Mouse (Mus musculus) neural tube, embryonic 14.5 days (tissue): ENCODE data around the gene Robo4. TPM values are rescaled to one million over a fixed set of nuclear protein-coding genes. Genes with fewer than 3 reads are reported as not detected.

Source experiments
- ATAC-seq: fragments of 200-750 bp; cut with Nextera tagmentation; 2 replicates; pipeline ENCODE4 v1.8.0; 2017; ENCODE audit warnings: low read depth, mild to moderate bottlenecking, moderate TSS enrichment, moderate library complexity
- H3K27ac ChIP-seq: fragments of 300-500 bp; sonication (generic); 2 replicates; pipeline ENCODE4 v1.5.1; 2014; ENCODE audit warnings: low read depth, mild to moderate bottlenecking, control low read depth, low read length, moderate library complexity, mixed read lengths
- H3K27me3 ChIP-seq: fragments of 300-500 bp; sonication (generic); 2 replicates; pipeline ENCODE4 v1.6.1; 2014; ENCODE audit warnings: low read length; ENCODE audit not compliant: control insufficient read depth, insufficient read depth
- H3K36me3 ChIP-seq: fragments of 300-500 bp; sonication (generic); 2 replicates; pipeline ENCODE4 v1.6.1; 2014; ENCODE audit warnings: low read length, mixed read lengths; ENCODE audit not compliant: control insufficient read depth, insufficient read depth
- H3K4me1 ChIP-seq: fragments of 300-500 bp; sonication (generic); 2 replicates; pipeline ENCODE4 v1.6.1; 2014; ENCODE audit warnings: low read length; ENCODE audit not compliant: control insufficient read depth, insufficient read depth
- H3K4me2 ChIP-seq: fragments of 300-500 bp; sonication (generic); 2 replicates; pipeline ENCODE4 v1.6.1; 2014; ENCODE audit warnings: mild to moderate bottlenecking, low read depth, low read length, control low read depth
- H3K4me3 ChIP-seq: fragments of 300-500 bp; sonication (generic); 2 replicates; pipeline ENCODE4 v1.5.1; 2014; ENCODE audit warnings: low read depth, low read length, control low read depth, mixed read lengths
- H3K9ac ChIP-seq: fragments of 300-500 bp; sonication (generic); replicated peaks from 2 replicates; pipeline ENCODE4 v1.6.1; 2014; ENCODE audit warnings: low read depth, mild to moderate bottlenecking, control low read depth, low read length, mixed read lengths
- H3K9me3 ChIP-seq: fragments of 300-500 bp; sonication (generic); 2 replicates; pipeline ENCODE4 v1.6.1; 2016; ENCODE audit warnings: low read length; ENCODE audit not compliant: control insufficient read depth
- WGBS: fragments of 180-500 bp; shearing (Covaris S2); extraction: QIAGEN DNeasy Blood & Tissue Kit; methylation state at CpG from one replicate; pipeline ENCODE4 v1.1.7; 2014; 5-methylcytosine and 5-hydroxymethylcytosine counted together
- polyA plus RNA-seq: library from polyadenylated mRNA; unstranded; fragments of >200 nt; fragmentation: Nextera tagmentation; extraction: Ambion mirVana; gene quantifications from 2 replicates; pipeline ENCODE4 v1.2.1, GENCODE M21; 2014

The Robo4 gene
- polyA plus RNA-seq, 1 experiment from 2014 or later, result 2.4 TPM

DNA sequence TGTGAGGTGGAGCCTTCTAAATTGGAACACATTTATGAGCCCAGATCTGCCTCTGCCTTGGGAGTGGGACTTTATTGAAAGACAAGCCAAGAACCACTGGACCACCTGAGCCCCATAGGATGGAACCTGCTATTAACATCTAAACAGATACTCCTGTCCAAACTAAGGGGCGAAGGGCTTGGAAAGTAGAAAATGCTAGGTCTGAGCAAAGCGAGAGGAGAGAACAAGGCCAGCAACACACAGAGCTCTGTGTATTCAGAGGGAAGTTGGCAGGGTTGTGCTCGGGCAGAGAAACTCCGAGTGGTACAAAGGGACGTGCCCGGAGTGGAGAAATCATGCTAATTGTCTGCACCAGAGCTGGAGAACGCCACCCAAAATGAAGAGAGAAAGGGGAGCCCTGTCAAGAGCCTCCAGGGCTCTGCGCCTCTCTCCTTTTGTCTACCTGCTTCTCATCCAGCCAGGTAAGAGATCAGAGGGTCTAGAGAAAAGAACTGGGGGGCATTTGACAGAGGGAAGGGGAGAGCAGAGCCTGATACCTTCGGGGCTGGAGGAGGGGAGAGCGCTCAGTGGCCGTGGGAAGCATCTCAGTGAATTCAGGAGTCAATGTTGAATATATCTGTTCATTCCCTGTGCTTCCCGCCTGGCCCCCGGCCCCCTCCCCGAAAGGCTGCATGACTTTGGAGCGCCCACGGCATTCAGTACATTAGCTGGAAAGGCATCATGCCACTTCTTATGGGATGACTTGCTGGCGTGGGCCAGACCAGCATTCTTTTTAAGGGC, 34.2 kb upstream of the Robo4 start, which contains the start of gene Hepacam:
Gene Hepacam (plus strand): TSS at position 51 of the 780 bp plus-strand sequence.
- peak; percentile 71; the same call in 1 of the 2 replicates for ATAC-seq
- Histone ChIP-seq H3K27me3 (no peaks in the 10 kb centered on the region), H3K4me3 (0 out of 2 replicates have a peak within 1 kb of the TSS, but pooled peaks have one; percentile 7), H3K36me3 (no peaks in the 10 kb centered on the region), H3K4me2 (0 out of 2 replicates have a peak within 1 kb of the TSS, but pooled peaks have one; percentile 8), H3K9me3 (no peaks in the 10 kb centered on the region), H3K4me1 (no peaks in the 10 kb centered on the region), H3K27ac (peak within 1 kb of the TSS; percentile 78), H3K9ac (no peak within 1 kb of the TSS)
- 83% methylated on average over 17 of the region's 17 CpGs for WGBS

DNA sequence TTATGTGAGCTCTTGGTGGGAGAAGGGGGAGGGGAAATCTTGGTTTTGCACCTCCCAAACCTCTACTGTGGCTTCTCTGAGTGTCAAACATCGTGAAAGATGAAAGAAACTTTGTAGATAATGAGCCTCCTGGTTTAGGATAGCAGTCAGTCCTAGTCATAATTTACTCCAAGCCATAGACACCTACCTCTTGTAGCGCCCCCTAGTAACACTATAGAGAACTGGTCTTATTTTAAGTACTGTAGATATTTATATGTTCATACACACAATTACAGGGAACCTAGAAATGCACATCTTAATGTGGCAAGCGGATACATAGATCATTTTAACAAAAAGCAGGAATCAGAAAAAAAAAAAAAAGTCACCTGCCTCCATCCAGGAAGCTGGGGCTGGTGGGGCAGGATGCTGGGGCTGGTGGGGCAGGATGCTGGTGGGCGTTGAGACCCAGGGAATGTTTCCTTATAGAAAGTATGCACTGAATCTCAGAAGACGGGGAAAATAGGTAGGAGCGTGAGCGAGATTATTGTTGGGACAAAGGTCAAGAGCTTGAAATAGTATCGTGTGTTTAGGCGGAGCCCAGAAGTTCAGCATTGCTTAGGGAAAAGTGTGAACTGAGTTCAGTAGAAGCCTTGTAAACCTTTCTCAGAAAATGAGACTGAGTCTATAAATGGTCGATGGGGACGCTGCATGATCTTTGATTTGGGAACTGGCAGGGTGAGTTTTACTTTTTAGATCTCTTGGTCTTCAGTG, 33.4 kb upstream of the Robo4 start:
- Histone ChIP-seq H3K4me1 (no peaks in the 10 kb centered on the region), H3K27ac (peak overlapping the region; percentile 78), H3K4me2 (peak overlapping the region; percentile 9; the same call in 1 of the 2 replicates), H3K36me3 (no peaks in the 10 kb centered on the region), H3K4me3 (no peak overlapping the region), H3K27me3 (no peaks in the 10 kb centered on the region), H3K9ac (no peak overlapping the region), H3K9me3 (no peaks in the 10 kb centered on the region)
- WGBS, result 88% methylated on average over 11 of the region's 11 CpGs
- no peak for ATAC-seq

DNA sequence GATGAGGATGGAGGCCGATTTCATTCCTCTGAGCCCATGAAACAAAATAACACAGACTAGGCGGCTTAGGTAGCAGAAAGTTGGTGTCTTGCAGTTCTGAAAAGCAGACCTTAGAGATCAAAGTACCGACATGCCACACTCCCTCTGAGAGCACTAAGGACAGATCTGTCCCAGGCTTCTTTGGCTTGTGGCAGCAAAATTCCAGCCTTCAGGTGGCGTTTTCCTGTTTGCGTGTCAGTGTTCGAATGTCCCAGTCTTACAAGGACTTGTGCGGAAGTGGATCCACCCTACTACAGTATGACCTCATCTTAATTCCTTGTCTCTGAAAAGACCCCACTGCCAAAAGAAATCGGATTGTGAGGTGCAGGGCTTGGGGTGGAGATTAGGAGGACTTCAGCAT, 32.8 kb upstream of the Robo4 start:
- Histone ChIP-seq H3K27me3 (no peaks in the 10 kb centered on the region), H3K4me1 (no peaks in the 10 kb centered on the region), H3K9me3 (no peaks in the 10 kb centered on the region), H3K9ac (no peak overlapping the region), H3K4me2 (peak overlapping the region; percentile 9; the same call in 1 of the 2 replicates), H3K4me3 (no peak overlapping the region), H3K36me3 (no peaks in the 10 kb centered on the region), H3K27ac (no peak overlapping the region)
- 81% methylated on average over 8 of the region's 8 CpGs for WGBS
- ATAC-seq, result no peak

DNA sequence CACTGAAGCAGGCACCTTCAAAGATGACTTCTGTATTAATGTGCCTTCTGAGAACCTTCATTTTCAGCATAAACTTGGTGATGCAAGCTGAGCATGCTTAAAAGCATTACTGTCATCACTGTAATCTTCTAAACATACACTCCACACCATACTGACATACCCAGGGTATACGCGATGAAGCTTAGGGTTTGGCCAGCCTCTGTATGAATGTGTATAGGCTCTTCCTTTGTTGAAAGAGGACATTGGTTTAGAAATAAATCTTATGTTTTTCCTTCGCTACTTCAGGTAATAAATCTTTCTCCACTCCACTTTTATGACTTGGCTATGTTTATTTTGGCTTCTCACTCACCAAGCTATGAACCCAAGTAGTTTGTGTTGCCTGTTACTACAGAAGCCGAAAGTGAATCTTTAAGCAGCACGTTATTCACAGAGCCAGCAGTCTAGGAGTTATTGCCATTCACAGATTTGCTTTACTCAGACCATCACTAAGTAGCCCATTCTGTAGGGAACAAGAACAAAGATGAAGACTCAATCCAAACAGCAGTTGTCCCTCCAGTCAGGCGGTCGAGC, 30.4 kb upstream of the Robo4 start:
- no peak overlapping the region for H3K9ac ChIP-seq
- no peaks in the 10 kb centered on the region for H3K4me1 ChIP-seq
- H3K4me2 ChIP-seq, result no peak overlapping the region
- H3K9me3 ChIP-seq, result no peaks in the 10 kb centered on the region
- ATAC-seq, result no peak
- H3K27ac ChIP-seq, result no peak overlapping the region
- 52% methylated on average over 7 of the region's 7 CpGs for WGBS
- no peaks in the 10 kb centered on the region for H3K36me3 ChIP-seq
- H3K27me3 ChIP-seq, result no peaks in the 10 kb centered on the region
- no peak overlapping the region for H3K4me3 ChIP-seq

DNA sequence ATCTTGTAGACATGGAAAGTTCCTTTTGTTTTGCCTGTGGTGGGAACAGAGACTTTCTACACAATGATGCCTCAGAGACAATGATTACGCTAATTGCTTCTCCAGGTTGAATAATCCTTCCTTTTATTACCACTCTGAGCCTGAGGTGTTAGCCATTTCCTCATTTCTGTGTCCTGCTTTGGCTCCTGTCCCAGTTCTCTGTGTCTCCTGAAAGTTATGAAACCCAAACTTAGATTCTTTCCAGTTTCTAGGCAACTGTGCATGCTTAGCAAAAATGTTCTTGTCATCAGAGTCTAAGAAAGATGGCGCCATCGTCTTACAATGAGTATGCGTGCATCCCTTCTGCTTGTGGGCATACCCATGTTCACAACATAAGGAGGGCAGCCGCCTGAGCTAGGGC, 26.0 kb upstream of the Robo4 start:
- Histone ChIP-seq H3K27ac (no peak overlapping the region), H3K4me2 (no peak overlapping the region), H3K36me3 (no peaks in the 10 kb centered on the region), H3K27me3 (no peaks in the 10 kb centered on the region), H3K4me3 (no peak overlapping the region), H3K4me1 (no peaks in the 10 kb centered on the region), H3K9ac (no peak overlapping the region), H3K9me3 (no peaks in the 10 kb centered on the region)
- no peak for ATAC-seq
- 75% methylated on average over 5 of the region's 5 CpGs for WGBS

DNA sequence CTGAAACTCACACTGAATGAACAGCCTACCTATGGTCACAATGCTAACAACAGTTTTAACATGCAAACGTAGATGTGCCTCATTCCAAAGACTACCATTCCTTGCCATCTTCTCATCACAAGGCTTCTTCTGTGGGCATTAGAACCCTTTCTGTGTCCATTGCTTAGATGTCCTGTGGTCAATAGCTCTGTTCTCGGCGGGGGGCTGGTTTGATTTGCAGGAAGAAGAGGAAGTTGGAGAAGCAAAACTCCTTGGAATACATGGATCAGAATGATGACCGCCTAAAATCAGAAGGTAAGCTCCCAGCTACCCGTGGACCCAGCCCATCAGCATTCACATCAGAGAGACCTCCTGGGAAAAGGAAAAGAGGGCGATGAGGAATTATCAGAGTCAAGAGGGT, 18.5 kb upstream of the Robo4 start:
- H3K4me1 ChIP-seq, result no peaks in the 10 kb centered on the region
- ATAC-seq, result no peak
- WGBS, result 92% methylated on average over 6 of the region's 6 CpGs

DNA sequence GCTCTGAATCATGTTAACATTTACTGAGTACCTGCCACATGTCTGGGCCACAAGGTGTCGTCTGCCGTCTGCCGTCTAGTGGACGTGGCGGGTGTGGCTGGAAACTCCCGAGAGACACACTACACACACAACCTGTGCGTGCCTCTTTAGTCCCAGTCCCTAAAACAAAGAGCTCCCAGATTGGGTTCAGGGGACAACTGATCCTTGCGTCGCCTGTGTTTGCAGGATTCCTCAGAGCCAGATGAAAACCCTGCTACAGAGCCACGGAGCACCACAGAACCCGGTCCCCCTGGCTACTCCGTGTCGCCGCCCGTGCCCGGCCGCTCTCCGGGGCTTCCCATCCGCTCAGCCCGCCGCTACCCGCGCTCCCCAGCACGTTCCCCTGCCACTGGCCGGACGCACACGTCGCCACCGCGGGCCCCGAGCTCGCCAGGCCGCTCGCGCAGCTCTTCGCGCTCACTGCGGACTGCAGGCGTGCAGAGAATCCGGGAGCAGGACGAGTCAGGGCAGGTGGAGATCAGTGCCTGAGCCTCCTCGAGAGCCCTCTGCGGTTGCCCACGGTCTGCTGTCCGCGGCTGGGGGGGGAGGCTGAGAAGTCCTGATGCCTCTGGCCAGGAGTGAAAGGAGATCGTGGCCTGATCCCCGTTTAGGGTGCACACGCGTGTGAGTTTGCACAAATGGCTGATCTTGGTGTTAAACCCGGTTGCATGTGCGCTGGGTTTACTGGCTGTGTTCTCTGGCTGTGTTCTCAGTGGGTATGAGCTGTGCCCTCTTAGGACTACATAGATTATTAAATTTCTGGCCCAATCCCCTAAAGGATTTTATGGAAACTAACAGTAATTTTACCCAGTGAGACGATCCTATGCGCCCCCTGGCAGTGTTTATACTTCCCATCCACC, 17.2 kb upstream of the Robo4 start:
- WGBS, result 9% methylated on average over 51 of the region's 54 CpGs
- Histone ChIP-seq H3K4me3 (peak overlapping the region; percentile 44), H3K9me3 (no peaks in the 10 kb centered on the region), H3K4me2 (peak overlapping the region; percentile 89), H3K36me3 (no peaks in the 10 kb centered on the region), H3K27ac (peak overlapping the region; percentile 62), H3K27me3 (no peaks in the 10 kb centered on the region), H3K9ac (peak overlapping the region; percentile 83), H3K4me1 (no peaks in the 10 kb centered on the region)
- ATAC-seq, result peak; percentile 88

More for the DNA sequence above, 18.5 kb upstream of the Robo4 start:
- no peaks in the 10 kb centered on the region for H3K36me3 ChIP-seq
- H3K27me3 ChIP-seq, result no peaks in the 10 kb centered on the region
- no peak overlapping the region for H3K4me2 ChIP-seq
- no peak overlapping the region for H3K4me3 ChIP-seq
- no peak overlapping the region for H3K9ac ChIP-seq
- H3K9me3 ChIP-seq, result no peaks in the 10 kb centered on the region
- no peak overlapping the region for H3K27ac ChIP-seq

DNA sequence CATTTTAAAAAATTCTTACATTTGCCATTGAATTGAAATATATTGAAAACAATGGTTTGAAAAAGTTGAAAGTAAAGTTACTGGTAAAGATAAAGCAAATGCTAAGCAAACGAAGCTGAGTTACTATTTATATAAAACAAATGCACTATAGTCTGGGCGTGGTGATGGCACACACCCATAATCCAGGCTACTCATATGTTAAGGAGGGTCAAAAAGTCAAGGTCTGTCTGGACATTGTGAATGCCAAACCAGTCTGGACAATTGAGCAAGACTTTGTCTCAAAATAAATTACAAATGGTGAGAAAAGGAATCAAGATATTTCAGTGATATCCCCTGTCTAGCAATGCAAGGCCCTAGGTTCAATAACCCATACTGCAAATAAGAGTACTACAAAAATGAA, 10.8 kb upstream of the Robo4 start:
- Histone ChIP-seq H3K9me3 (no peaks in the 10 kb centered on the region), H3K27me3 (no peaks in the 10 kb centered on the region), H3K4me2 (no peak overlapping the region), H3K4me1 (no peaks in the 10 kb centered on the region), H3K4me3 (no peak overlapping the region), H3K36me3 (no peaks in the 10 kb centered on the region), H3K9ac (no peak overlapping the region), H3K27ac (no peak overlapping the region)
- WGBS, result 69% methylated on average over 2 of the region's 2 CpGs
- no peak for ATAC-seq
